Mouse (Mus musculus) cerebellum, postnatal 25 days (tissue): ENCODE data around the gene Klhl22.

Experiments
- DNase-seq, 2 experiments: peaks; one replicate each; pipeline ENCODE4 v3.0.0; 2021; ENCODE audit warnings: mixed read lengths in 2 of 2

Gene Klhl22

DNA sequence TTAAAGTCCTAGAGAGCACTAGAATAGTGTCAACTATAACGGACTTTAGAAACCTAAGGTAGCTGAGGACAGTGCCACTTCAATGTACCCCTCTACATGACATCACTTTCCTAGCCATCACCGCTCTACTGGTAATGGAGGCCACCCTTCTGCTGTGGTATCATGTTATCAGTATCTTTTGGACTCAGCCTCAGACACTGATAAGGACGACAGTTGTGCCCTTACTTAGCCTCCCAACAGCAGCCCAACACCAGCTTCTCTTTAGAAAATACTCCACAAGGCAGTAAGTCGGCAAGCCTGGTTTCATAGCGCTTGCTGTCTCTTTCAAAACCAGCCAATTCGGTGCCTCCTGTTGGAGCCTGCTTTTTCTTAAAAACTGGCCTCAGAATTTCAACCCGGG lies 75.1 kb downstream of the Klhl22 start:
- DNase-seq = no peak

- DNase-seq = peak; percentile 35 to 53
Observed at GRCm38 (mm10) chr16:17835481-17835880, 76.1 kb downstream of the Klhl22 start.

- no peak for DNase-seq
Observed at GRCm38 (mm10) chr16:17838051-17838450, 78.6 kb downstream of the Klhl22 start, which contains the start of gene Car15. Gene Car15 (minus strand): TSS chr16:17838364.

GRCm38 (mm10) chr16:17839976-17840375 lies 80.6 kb downstream of the Klhl22 start:
- DNase-seq = peak; percentile 82 to 86

DNA sequence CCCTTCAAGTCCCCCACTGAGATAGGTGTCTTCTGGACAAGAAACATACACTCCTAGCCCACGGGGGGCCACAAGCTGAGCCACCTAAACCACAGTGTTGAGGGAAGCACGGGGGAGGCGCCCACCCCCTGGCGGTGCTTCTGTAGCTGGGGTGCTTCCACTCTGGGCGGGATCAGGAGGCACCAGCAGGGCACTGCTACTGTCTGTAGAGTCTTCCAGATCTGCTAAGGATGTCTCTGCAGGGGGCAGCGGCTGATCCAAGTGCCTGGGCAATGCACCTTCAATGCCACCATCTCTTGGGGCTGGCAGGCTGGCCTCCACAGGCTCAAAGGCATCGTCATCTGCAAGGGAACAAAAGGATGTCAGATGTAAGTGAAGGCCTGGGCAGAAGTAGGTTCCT lies 83.0 kb downstream of the Klhl22 start:
- peak; percentile 63 to 72 for DNase-seq
